ENCODE assay signal across 15 mouse cellular contexts in genomic region chr1:151851051-151851848, GRCm38 (mm10).
DNase-seq lines count a peak whose midpoint lies in the region; ATAC-seq and TF ChIP-seq lines count a peak whose summit lies in the region.
"Had no signal": no experiment of that assay in that cellular context is flagged by ENCODE, and none has a peak within 500 bp of the region (broad histone marks: within the 10 kb centered on the region; RNA-seq: fewer than 3 reads in every experiment).

No protein-coding gene starts in this region.

- TF ChIP-seq POLR2A in brain, embryonic 14.5 days (IDR thresholded peaks at IDR 0.05; ENCODE audit: borderline replicate concordance, extremely low read depth, insufficient read depth, insufficient read length, poor library complexity, severe bottlenecking) = no peak

- peak; percentile 19 for DNase-seq in adrenal gland, adult 2 months
- DNase-seq in adrenal gland, adult 18-20 months (ENCODE audit: low spot score in 2 of 2) = no peak
- DNase-seq in hindbrain, postnatal 0 days (ENCODE audit: low spot score) = peak; percentile 45
- peak; percentile 34 for DNase-seq in midbrain, embryonic 14.5 days
- DNase-seq in brain, embryonic 14.5 days (ENCODE audit: low read depth) = peak; percentile 43
- DNase-seq in limb, embryonic 10.5 days (ENCODE audit: low spot score) = no peak
- DNase-seq: cerebellum, postnatal 25 days; gastrocnemius, postnatal 25 days; heart, postnatal 14 days; kidney, adult 8-10 months; lung, postnatal 10 days had no signal

- no peaks in the 10 kb centered on the region for H3K4me1 ChIP-seq in hindbrain, postnatal 0 days (ENCODE audit: insufficient read depth, low read length)
- H3K4me1 ChIP-seq in hindbrain, embryonic 16.5 days (ENCODE audit: control insufficient read depth, insufficient read depth, low read depth, low read length) = no peaks in the 10 kb centered on the region
- H3K4me1 ChIP-seq in midbrain, embryonic 14.5 days (ENCODE audit: control insufficient read depth, insufficient read depth, low read length) = no peaks in the 10 kb centered on the region
- H3K4me1 ChIP-seq in midbrain, embryonic 16.5 days (ENCODE audit: control insufficient read depth, insufficient read depth, low read length) = no peaks in the 10 kb centered on the region
- H3K4me1 ChIP-seq in limb, embryonic 10.5 days = peaks cover 7% of the 10 kb centered on the region; the same call in 1 of the 2 replicates
- H3K4me1 ChIP-seq: embryonic facial prominence, embryonic 12.5 days had no signal

- 0 out of 2 replicates have a peak, but pooled peaks have one; percentile 29 for ATAC-seq in hindbrain, postnatal 0 days
- no peak for ATAC-seq in hindbrain, embryonic 16.5 days
- no peak for ATAC-seq in midbrain, embryonic 14.5 days (ENCODE audit: low FRiP score, low TSS enrichment)
- no peak for ATAC-seq in midbrain, embryonic 16.5 days

- no peak overlapping the region for H3K9ac ChIP-seq in hindbrain, postnatal 0 days (replicated peaks; ENCODE audit: low read length)
- no peak overlapping the region for H3K9ac ChIP-seq in hindbrain, embryonic 16.5 days (ENCODE audit: low read depth, low read length)
- H3K9ac ChIP-seq in midbrain, embryonic 14.5 days (replicated peaks; ENCODE audit: low read length) = no peak overlapping the region
- H3K9ac ChIP-seq in midbrain, embryonic 16.5 days (ENCODE audit: low read depth, low read length) = no peak overlapping the region
- H3K9ac ChIP-seq: embryonic facial prominence, embryonic 12.5 days; forebrain, embryonic 12.5 days had no signal

- no peak overlapping the region for H3K4me2 ChIP-seq in hindbrain, postnatal 0 days (ENCODE audit: low read depth, low read length)
- no peak overlapping the region for H3K4me2 ChIP-seq in hindbrain, embryonic 16.5 days (ENCODE audit: low read length)
- no peak overlapping the region for H3K4me2 ChIP-seq in midbrain, embryonic 14.5 days (ENCODE audit: low read length)
- H3K4me2 ChIP-seq in midbrain, embryonic 16.5 days (ENCODE audit: low read length) = no peak overlapping the region
- H3K4me2 ChIP-seq: embryonic facial prominence, embryonic 12.5 days; forebrain, embryonic 12.5 days had no signal

- no peaks in the 10 kb centered on the region for H3K27me3 ChIP-seq in hindbrain, postnatal 0 days (ENCODE audit: insufficient read depth, low read length)
- H3K27me3 ChIP-seq in hindbrain, embryonic 16.5 days (replicated peaks; ENCODE audit: control insufficient read depth, insufficient read depth, low read length) = no peaks in the 10 kb centered on the region
- H3K27me3 ChIP-seq in midbrain, embryonic 14.5 days (ENCODE audit: control insufficient read depth, insufficient read depth, low read length) = no peaks in the 10 kb centered on the region
- no peaks in the 10 kb centered on the region for H3K27me3 ChIP-seq in midbrain, embryonic 16.5 days (ENCODE audit: control insufficient read depth, insufficient read depth, low read depth, low read length)
- H3K27me3 ChIP-seq in limb, embryonic 10.5 days (ENCODE audit: low read depth, poor library complexity, severe bottlenecking) = no peaks in the 10 kb centered on the region
- H3K27me3 ChIP-seq: embryonic facial prominence, embryonic 12.5 days; forebrain, embryonic 12.5 days had no signal

- TF ChIP-seq CTCF in hindbrain, postnatal 0 days (IDR thresholded peaks at IDR 0.05; ENCODE audit: low read depth) = peak; percentile 55
- TF ChIP-seq CTCF in brain, embryonic 14.5 days (IDR thresholded peaks at IDR 0.05; ENCODE audit: borderline replicate concordance, extremely low read depth, insufficient read depth, insufficient read length) = no peak

- H3K4me3 ChIP-seq in hindbrain, postnatal 0 days (ENCODE audit: low read length) = no peak overlapping the region
- H3K4me3 ChIP-seq in hindbrain, embryonic 16.5 days (ENCODE audit: low read length) = no peak overlapping the region
- no peak overlapping the region for H3K4me3 ChIP-seq in midbrain, embryonic 14.5 days (replicated peaks; ENCODE audit: low read depth, low read length)
- H3K4me3 ChIP-seq in midbrain, embryonic 16.5 days (ENCODE audit: low read depth, low read length) = no peak overlapping the region
- H3K4me3 ChIP-seq in limb, embryonic 10.5 days = no peak overlapping the region
- H3K4me3 ChIP-seq: embryonic facial prominence, embryonic 12.5 days; forebrain, embryonic 12.5 days had no signal

- WGBS in hindbrain, postnatal 0 days = 81% methylated on average over 20 of the region's 20 CpGs
- WGBS in hindbrain, embryonic 16.5 days = 82% methylated on average over 20 of the region's 20 CpGs
- WGBS in midbrain, embryonic 14.5 days = 81% methylated on average over 20 of the region's 20 CpGs
- WGBS in midbrain, embryonic 16.5 days = 82% methylated on average over 20 of the region's 20 CpGs
- WGBS in limb, embryonic 10.5 days = 90% methylated on average over 20 of the region's 20 CpGs

- no peaks in the 10 kb centered on the region for H3K36me3 ChIP-seq in hindbrain, postnatal 0 days (ENCODE audit: insufficient read depth, low read length)
- no peaks in the 10 kb centered on the region for H3K36me3 ChIP-seq in hindbrain, embryonic 16.5 days (ENCODE audit: control insufficient read depth, insufficient read depth, low read length)
- H3K36me3 ChIP-seq in midbrain, embryonic 14.5 days (ENCODE audit: control insufficient read depth, insufficient read depth, low read length) = no peaks in the 10 kb centered on the region
- no peaks in the 10 kb centered on the region for H3K36me3 ChIP-seq in midbrain, embryonic 16.5 days (ENCODE audit: control insufficient read depth, insufficient read depth, low read length)
- H3K36me3 ChIP-seq in limb, embryonic 10.5 days = no peaks in the 10 kb centered on the region
- H3K36me3 ChIP-seq: embryonic facial prominence, embryonic 12.5 days; forebrain, embryonic 12.5 days had no signal

- no peak overlapping the region for H3K27ac ChIP-seq in hindbrain, postnatal 0 days
- H3K27ac ChIP-seq in hindbrain, embryonic 16.5 days (ENCODE audit: low read depth, low read length) = no peak overlapping the region
- no peak overlapping the region for H3K27ac ChIP-seq in midbrain, embryonic 14.5 days (replicated peaks; ENCODE audit: low read depth, low read length)
- H3K27ac ChIP-seq in midbrain, embryonic 16.5 days (ENCODE audit: low read length) = no peak overlapping the region
- no peak overlapping the region for H3K27ac ChIP-seq in limb, embryonic 10.5 days
- H3K27ac ChIP-seq: embryonic facial prominence, embryonic 12.5 days; forebrain, embryonic 12.5 days had no signal

- H3K9me3 ChIP-seq in hindbrain, postnatal 0 days (ENCODE audit: low read length) = no peaks in the 10 kb centered on the region
- no peaks in the 10 kb centered on the region for H3K9me3 ChIP-seq in hindbrain, embryonic 16.5 days (ENCODE audit: control insufficient read depth, low read length)
- H3K9me3 ChIP-seq in midbrain, embryonic 14.5 days (ENCODE audit: control insufficient read depth, low read length) = no peaks in the 10 kb centered on the region
- no peaks in the 10 kb centered on the region for H3K9me3 ChIP-seq in midbrain, embryonic 16.5 days (replicated peaks; ENCODE audit: control insufficient read depth, low read length, poor library complexity, severe bottlenecking)
- no peaks in the 10 kb centered on the region for H3K9me3 ChIP-seq in limb, embryonic 10.5 days (replicated peaks)
- H3K9me3 ChIP-seq: embryonic facial prominence, embryonic 12.5 days; forebrain, embryonic 12.5 days had no signal

Comparison
In these comparisons a context has a peak if more than half of its experiments do, and no peak if none do; other contexts are left out.
1. DNase-seq: peak in adrenal gland, adult 2 months (single experiment), hindbrain, postnatal 0 days (single experiment), midbrain, embryonic 14.5 days (single experiment) and brain, embryonic 14.5 days (single experiment); none in adrenal gland, adult 18-20 months (0 of 2) and limb, embryonic 10.5 days (single experiment).